Mouse (Mus musculus): ENCODE results near the gene Ubtd2. TPM values are rescaled to one million over a fixed set of nuclear protein-coding genes. Genes with fewer than 3 reads are reported as not detected.
"Not testable (repeated sequence)": the region's sequence is repeated elsewhere in the genome, so short reads cannot be mapped to it uniquely, and the experiment has no call there.

The Ubtd2 gene
- polyA plus RNA-seq, 1 experiment from 2014 or later, result 60.9 TPM

DNA sequence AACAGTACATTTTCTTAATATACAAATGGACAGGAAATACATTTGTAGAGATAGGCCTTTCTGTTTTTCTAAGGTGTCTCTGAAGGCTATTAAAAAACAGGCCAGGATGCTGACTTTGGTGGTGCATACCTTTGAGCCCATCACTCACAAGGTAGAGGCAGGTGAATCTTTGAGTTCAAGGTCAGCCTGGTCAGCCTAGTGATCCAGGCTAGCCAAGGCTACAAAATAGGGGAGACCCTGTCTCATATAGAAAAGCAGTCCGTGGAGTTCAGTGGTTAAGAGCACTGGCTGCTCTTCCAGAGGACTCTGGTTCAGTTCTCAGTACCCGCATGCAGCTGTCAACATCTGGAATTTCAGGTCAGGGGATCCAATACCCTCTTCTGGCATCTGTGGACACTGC is 48.5 kb downstream of the Ubtd2 start:
- Histone ChIP-seq H3K27ac (replicated peaks) (no peak overlapping the region), H3K36me3 (peaks cover 51% of the 10 kb centered on the region), H3K4me1 (no peaks in the 10 kb centered on the region), H3K27me3 (ENCODE audit: low read depth, poor library complexity, severe bottlenecking) (no peaks in the 10 kb centered on the region), H3K9me3 (replicated peaks) (no peaks in the 10 kb centered on the region), H3K4me3 (no peak overlapping the region)
- DNase-seq (ENCODE audit: low spot score), result no peak
- 94% methylated on average over 2 of the region's 2 CpGs for WGBS

DNA sequence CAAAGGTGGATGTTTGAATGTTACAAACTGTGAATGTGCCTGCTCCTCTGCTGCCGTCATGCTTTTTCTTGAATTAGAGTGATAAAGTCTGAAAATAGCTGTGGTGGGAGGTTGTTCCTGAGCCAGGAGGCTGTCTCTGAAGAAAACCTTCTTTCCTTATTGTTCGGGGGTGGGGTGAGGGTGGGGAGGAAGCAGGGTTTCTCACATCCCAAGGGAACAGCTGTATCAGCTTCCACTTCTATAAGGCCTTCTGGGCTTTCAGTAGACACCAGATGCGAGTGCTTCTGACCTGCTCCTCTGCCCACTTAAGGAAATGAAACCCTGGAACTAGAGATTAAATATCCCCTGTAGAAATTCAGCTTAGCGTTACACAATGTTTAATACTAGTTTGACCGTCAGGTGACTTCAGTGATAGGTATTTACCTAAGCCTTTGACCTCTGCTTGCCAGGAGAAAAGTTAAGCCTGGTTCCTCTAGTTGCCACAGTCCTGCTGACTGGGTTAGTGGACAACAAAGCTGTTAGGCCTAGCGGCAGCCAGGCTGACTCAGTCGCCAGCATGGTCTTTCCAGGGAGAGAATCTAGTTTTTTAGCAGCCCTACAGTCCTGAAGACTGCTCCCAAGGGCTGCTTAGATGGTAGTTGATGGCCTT is 50.0 kb downstream of the Ubtd2 start:
- Histone ChIP-seq H3K4me3 (no peak overlapping the region), H3K36me3 (peaks cover 40% of the 10 kb centered on the region), H3K9me3 (replicated peaks) (no peaks in the 10 kb centered on the region), H3K27ac (replicated peaks) (no peak overlapping the region), H3K27me3 (ENCODE audit: low read depth, poor library complexity, severe bottlenecking) (no peaks in the 10 kb centered on the region), H3K4me1 (no peaks in the 10 kb centered on the region)
- DNase-seq (ENCODE audit: low spot score), result no peak
- WGBS, result 87% methylated on average over 7 of the region's 7 CpGs

DNA sequence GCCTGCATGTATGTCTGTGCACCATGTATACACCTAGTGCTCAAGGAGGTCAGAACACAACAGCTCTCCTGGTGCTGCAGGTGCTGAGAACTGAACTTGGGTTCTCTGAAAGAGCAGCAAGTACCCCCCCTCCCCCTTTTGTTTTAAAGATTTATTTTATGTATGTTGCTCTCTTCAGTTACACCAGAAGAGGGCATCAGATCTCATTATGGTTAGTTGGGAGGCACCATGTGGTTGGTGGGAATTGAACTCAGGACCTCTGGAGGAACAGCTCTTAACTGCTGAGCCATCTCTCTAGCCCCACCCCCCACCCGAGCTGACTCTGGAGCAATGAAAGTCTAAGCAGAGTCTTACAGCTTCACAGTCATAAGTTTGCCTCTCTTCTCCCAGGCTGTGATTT is 55.8 kb downstream of the Ubtd2 start:
- peaks cover 10% of the 10 kb centered on the region for H3K36me3 ChIP-seq
- DNase-seq (ENCODE audit: low spot score), result no peak
- no peak overlapping the region for H3K27ac ChIP-seq (replicated peaks)
- H3K9me3 ChIP-seq (replicated peaks), result no peaks in the 10 kb centered on the region
- 89% methylated on average over 1 of the region's 1 CpGs for WGBS
- no peaks in the 10 kb centered on the region for H3K4me1 ChIP-seq
- no peaks in the 10 kb centered on the region for H3K27me3 ChIP-seq (ENCODE audit: low read depth, poor library complexity, severe bottlenecking)
- H3K4me3 ChIP-seq, result no peak overlapping the region

DNA sequence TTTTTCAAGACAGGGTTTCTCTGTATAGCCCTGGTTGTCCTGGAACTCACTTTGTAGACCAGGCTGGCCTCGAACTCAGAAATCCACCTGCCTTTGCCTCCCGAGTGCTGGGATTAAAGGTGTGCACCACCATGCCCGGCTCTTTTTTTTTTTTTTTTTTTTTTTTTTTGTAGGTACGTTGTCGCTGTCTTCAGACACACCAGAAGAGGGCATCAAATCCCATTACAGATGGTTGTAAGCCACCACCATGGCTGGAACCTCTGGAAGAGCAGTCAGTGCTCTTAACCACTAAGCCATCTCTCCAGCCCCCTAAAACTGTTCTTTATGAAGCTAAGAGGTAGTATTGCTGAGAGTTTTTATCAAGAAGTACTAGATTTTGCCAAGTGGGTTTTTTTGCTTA is 59.7 kb downstream of the Ubtd2 start:
- H3K27me3 ChIP-seq (ENCODE audit: low read depth, poor library complexity, severe bottlenecking); H3K4me1 ChIP-seq; H3K4me3 ChIP-seq; DNase-seq (ENCODE audit: low spot score); H3K27ac ChIP-seq (replicated peaks); H3K9me3 ChIP-seq (replicated peaks): not testable (repeated sequence)
- H3K36me3 ChIP-seq, result peaks cover 49% of the 10 kb centered on the region
- WGBS, result 87% methylated on average over 4 of the region's 5 CpGs

DNA sequence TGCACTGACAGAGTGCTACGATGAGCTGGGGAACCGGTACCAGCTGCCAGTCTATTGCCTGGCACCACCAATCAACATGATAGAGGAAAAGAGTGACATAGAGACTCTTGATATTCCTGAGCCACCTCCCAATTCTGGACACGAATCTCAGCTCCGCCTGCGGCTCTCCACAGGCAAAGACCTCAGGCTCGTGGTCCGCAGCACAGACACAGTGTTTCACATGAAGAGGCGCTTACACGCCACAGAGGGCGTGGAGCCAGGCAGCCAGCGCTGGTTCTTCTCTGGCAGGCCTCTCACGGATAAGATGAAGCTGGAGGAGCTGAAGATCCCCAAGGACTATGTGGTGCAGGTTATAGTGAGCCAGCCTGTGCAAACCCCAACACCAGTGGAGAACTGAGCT is 60.9 kb downstream of the Ubtd2 start:
- H3K27me3 ChIP-seq (ENCODE audit: low read depth, poor library complexity, severe bottlenecking), result no peaks in the 10 kb centered on the region
- peaks cover 60% of the 10 kb centered on the region for H3K36me3 ChIP-seq
- WGBS, result 94% methylated on average over 12 of the region's 12 CpGs
- H3K4me3 ChIP-seq, result no peak overlapping the region
- no peaks in the 10 kb centered on the region for H3K4me1 ChIP-seq
- H3K9me3 ChIP-seq (replicated peaks), result no peaks in the 10 kb centered on the region
- DNase-seq (ENCODE audit: low spot score), result no peak
- no peak overlapping the region for H3K27ac ChIP-seq (replicated peaks)

DNA sequence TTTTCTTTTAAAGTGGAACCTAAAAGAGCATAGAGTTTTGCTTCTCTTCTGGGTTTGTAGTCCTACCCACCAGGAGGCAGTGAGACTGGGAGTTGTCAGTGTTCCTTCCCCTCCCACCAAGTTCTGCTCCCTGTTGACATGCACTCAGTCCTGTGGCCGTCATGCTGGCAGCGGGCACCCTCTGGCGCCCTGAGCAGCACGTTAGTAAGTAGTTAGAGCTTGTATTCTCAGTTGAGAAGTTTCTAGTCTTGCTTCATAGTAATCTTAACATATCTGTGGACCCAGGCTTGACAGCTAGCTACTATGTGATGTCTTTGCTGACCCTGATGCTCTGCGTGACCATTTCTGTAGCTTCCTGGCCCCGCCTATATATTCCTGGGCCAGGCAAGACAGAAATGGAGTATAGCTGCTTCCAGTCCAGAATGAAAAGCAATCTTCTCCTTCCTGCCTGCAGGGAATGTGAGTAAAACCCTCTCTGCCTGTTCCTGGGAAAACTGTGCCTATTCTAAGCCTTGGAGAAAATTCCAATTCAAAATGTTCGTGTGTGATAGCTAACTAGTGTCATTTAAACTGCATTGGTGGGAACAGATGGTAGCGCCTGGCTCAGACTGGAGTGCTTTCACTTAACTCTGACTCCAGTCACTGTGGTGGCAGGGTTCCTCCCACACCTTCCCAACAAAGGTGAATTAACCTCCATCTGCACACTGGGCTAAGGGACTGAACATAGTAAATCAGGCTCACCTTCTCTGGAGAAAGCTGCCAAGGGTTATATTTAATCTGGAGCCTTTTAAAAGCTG is 61.9 kb downstream of the Ubtd2 start:
- no peaks in the 10 kb centered on the region for H3K4me1 ChIP-seq
- H3K36me3 ChIP-seq, result peaks cover 56% of the 10 kb centered on the region
- 89% methylated on average over 8 of the region's 8 CpGs for WGBS
- DNase-seq (ENCODE audit: low spot score), result no peak
- no peaks in the 10 kb centered on the region for H3K27me3 ChIP-seq (ENCODE audit: low read depth, poor library complexity, severe bottlenecking)
- H3K9me3 ChIP-seq (replicated peaks), result no peaks in the 10 kb centered on the region
- H3K4me3 ChIP-seq, result no peak overlapping the region
- no peak overlapping the region for H3K27ac ChIP-seq (replicated peaks)

DNA sequence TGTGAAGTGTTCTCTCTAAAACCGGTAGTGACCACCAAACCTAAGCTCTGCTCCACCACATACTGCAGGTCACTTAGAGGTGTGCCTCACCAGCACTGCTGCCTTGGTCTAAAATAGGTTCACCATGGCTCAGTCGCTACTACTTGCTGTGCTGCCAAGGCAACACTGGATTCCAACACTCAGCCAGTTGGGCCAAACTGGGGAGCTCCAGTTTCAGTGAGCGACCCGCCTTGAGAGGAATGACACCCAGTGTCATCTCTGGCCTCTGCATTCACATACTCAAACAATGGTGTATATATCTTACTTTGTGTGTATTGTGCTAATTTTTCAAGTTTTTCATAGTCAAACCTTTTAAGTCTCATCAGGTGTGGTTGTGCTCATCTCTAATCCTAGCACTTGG is 63.6 kb downstream of the Ubtd2 start:
- no peaks in the 10 kb centered on the region for H3K9me3 ChIP-seq (replicated peaks)
- WGBS, result 93% methylated on average over 4 of the region's 4 CpGs
- H3K27me3 ChIP-seq (ENCODE audit: low read depth, poor library complexity, severe bottlenecking), result no peaks in the 10 kb centered on the region
- H3K36me3 ChIP-seq, result peaks cover 57% of the 10 kb centered on the region
- no peak overlapping the region for H3K4me3 ChIP-seq
- no peak for DNase-seq (ENCODE audit: low spot score)
- no peaks in the 10 kb centered on the region for H3K4me1 ChIP-seq
- H3K27ac ChIP-seq (replicated peaks), result no peak overlapping the region

DNA sequence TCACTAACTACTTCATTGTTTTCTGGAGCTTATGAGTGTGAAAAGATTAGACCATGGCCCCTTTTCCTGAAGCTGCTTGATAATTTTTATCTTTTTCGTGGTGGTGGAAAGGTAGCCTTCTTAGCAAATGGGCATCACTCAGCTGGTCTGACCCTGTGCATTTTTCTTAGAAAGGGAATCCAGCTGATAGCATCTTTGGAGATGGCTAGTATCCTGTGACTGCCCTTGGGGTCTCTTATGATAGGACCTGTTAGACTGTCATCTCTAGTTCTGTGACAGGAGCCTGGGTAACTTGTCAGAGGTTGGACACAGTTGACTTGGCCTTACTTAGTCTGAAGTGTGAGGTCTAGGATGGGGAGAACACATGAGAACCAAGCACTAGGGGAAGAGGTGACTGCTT is 64.2 kb downstream of the Ubtd2 start:
- H3K4me3 ChIP-seq, result no peak overlapping the region
- H3K27me3 ChIP-seq (ENCODE audit: low read depth, poor library complexity, severe bottlenecking), result no peaks in the 10 kb centered on the region
- 90% methylated on average over 1 of the region's 1 CpGs for WGBS
- no peaks in the 10 kb centered on the region for H3K4me1 ChIP-seq
- H3K27ac ChIP-seq (replicated peaks), result no peak overlapping the region
- H3K36me3 ChIP-seq, result peaks cover 63% of the 10 kb centered on the region
- no peak for DNase-seq (ENCODE audit: low spot score)
- no peaks in the 10 kb centered on the region for H3K9me3 ChIP-seq (replicated peaks)

DNA sequence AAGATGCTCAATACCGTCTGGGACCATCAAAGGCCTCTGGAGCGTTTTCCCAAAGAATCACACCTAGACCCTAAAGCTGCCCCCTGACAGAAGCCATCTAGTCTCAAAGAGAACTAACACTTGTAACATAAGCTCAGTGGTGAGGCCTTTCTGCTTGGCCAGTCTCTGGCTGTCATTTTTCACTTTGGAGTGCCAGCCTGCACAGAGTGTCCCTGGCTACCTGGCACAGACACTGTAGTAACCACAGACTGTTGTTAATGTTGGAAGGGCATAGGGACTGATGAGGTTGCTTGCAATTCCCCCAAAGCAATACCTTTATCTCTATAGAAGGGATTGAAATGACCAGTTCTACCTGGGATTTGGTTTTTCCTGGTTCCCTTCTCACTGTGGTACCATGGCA is 66.1 kb downstream of the Ubtd2 start:
- H3K4me3 ChIP-seq, result no peak overlapping the region
- H3K36me3 ChIP-seq, result peaks cover 58% of the 10 kb centered on the region
- 92% methylated on average over 2 of the region's 2 CpGs for WGBS
- H3K9me3 ChIP-seq (replicated peaks), result no peaks in the 10 kb centered on the region
- H3K27ac ChIP-seq (replicated peaks), result no peak overlapping the region
- no peaks in the 10 kb centered on the region for H3K27me3 ChIP-seq (ENCODE audit: low read depth, poor library complexity, severe bottlenecking)
- DNase-seq (ENCODE audit: low spot score), result no peak
- H3K4me1 ChIP-seq, result no peaks in the 10 kb centered on the region

DNA sequence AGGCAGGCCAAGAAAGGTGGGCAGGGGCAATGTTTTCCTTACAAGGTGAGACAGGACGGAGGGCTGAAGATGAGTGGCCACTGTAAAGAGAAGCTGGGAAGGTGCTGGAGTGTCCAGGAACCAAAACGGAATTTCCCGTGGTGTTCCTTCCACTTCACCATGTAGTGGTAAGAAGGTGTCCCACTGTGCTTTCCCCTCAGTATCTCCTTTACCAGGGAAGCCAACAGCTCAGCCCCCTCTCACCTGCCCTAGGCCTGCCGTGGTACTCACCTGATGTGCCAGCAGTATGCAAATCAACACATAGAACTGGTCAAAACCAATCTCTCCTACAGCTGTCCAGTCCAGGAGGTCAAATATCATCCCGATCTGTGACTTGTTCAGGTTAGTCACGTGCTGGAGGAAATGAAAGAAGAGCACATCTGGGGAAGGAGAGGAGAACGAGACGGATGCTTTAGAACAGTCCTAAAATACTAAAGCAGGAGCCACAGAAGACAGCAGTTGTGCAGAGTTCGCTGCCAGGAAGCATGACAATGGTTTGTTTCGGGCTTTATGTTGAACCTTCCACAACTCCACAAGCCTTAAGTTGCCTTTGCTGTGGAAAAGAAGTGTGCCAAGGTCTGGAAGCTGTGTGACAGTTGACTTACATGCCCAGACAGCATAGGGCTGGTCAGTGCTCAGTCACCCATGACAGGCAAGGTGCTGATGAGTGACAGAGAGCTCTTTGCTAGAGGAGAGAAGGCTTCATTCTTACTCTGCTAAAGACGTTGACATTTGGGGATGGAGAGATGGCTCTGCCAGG is 69.2 kb downstream of the Ubtd2 start:
- H3K4me1 ChIP-seq, result no peaks in the 10 kb centered on the region
- H3K27me3 ChIP-seq (ENCODE audit: low read depth, poor library complexity, severe bottlenecking), result no peaks in the 10 kb centered on the region
- 81% methylated on average over 11 of the region's 11 CpGs for WGBS

DNA sequence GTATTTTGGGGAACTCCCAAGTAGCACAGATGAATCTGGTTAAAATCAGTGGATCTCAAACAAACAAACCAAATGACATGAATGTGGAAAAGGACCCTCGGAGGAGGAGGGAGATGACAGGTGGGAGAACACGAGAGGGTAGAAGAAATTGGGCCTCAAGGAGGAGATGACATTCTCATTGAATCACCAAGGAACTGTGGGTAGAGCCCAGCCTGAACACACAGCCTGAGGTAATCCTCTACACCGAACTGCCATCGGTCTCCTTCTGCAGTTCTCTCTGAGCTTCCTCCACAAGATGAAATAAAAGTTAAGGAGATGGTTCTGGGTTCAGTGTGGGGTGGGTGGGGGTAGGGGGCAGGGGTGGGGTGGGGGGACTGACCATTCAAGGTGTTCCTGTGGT is 71.8 kb downstream of the Ubtd2 start:
- peaks cover 20% of the 10 kb centered on the region for H3K36me3 ChIP-seq
- H3K27me3 ChIP-seq (ENCODE audit: low read depth, poor library complexity, severe bottlenecking), result peaks cover 22% of the 10 kb centered on the region
- H3K4me1 ChIP-seq, result no peaks in the 10 kb centered on the region; the same call in 1 of the 2 replicates
- WGBS, result 90% methylated on average over 4 of the region's 4 CpGs
- no peak for DNase-seq (ENCODE audit: low spot score)
- no peaks in the 10 kb centered on the region for H3K9me3 ChIP-seq (replicated peaks)
- H3K4me3 ChIP-seq, result no peak overlapping the region
- no peak overlapping the region for H3K27ac ChIP-seq (replicated peaks)

More for the DNA sequence above, 69.2 kb downstream of the Ubtd2 start:
- H3K27ac ChIP-seq (replicated peaks), result no peak overlapping the region
- no peak for DNase-seq (ENCODE audit: low spot score)
- no peak overlapping the region for H3K4me3 ChIP-seq
- no peaks in the 10 kb centered on the region for H3K9me3 ChIP-seq (replicated peaks)
- peaks cover 36% of the 10 kb centered on the region for H3K36me3 ChIP-seq

DNA sequence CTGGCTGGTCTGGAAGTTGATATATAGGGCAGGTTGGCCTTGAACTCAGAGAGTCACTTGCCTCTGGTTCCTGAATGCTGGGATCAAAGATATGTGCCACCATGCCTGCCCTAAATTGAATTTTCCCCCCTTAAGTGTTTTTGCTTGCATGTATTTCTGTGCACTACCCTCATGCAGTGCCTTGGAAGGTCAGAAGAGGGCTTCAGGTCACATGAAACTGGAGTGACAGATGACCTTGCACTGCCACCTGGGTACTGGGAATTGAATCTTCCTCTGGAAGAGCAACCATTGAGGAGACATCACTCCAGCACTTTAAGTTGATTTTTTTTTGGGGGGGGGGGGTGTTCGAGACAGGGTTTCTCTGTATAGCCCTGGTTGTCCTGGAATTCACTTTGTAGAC is 75.0 kb downstream of the Ubtd2 start:
- no peak overlapping the region for H3K27ac ChIP-seq (replicated peaks)
- peaks cover 49% of the 10 kb centered on the region for H3K27me3 ChIP-seq (ENCODE audit: low read depth, poor library complexity, severe bottlenecking)
- peaks cover 26% of the 10 kb centered on the region for H3K4me1 ChIP-seq
- H3K4me3 ChIP-seq, result no peak overlapping the region
- 93% methylated on average over 1 of the region's 1 CpGs for WGBS
- H3K9me3 ChIP-seq (replicated peaks), result no peaks in the 10 kb centered on the region
- peaks cover 9% of the 10 kb centered on the region for H3K36me3 ChIP-seq
- no peak for DNase-seq (ENCODE audit: low spot score)

Measured in midbrain, embryonic 10.5 days (tissue).